Mouse (Mus musculus) lung, embryonic 15.5 days (tissue): Measurements from ENCODE around the gene Polr3h. TPM values are rescaled to one million over a fixed set of nuclear protein-coding genes. Genes with fewer than 3 reads are reported as not detected.
A peak's percentile ranks its signal among the peaks of the same experiment; 100 is the strongest.

Experiments used
- ATAC-seq: fragments of 200-750 bp; cut with Nextera tagmentation; 2 replicates; pipeline ENCODE4 v1.8.0; 2017; ENCODE audit warnings: moderate number of reproducible peaks, borderline replicate concordance; ENCODE audit not compliant: low FRiP score, low TSS enrichment; ENCODE audit errors: extremely low read depth
- H3K27ac ChIP-seq: fragments of 300-500 bp; sonication (generic); 2 replicates; pipeline ENCODE4 v1.5.1; 2015; ENCODE audit warnings: moderate library complexity, mild to moderate bottlenecking, inconsistent platforms
- H3K27me3 ChIP-seq: fragments of 300-500 bp; sonication (generic); 2 replicates; pipeline ENCODE4 v1.6.1; 2015; ENCODE audit warnings: inconsistent platforms
- H3K36me3 ChIP-seq: fragments of 300-500 bp; sonication (generic); 2 replicates; pipeline ENCODE4 v1.6.1; 2015; ENCODE audit warnings: inconsistent platforms
- H3K4me1 ChIP-seq: fragments of 300-500 bp; sonication (generic); 2 replicates; pipeline ENCODE4 v1.6.1; 2015; ENCODE audit warnings: inconsistent platforms
- H3K4me2 ChIP-seq: fragments of 300-500 bp; sonication (generic); 2 replicates; pipeline ENCODE4 v1.6.1; 2015; ENCODE audit warnings: inconsistent platforms, mild to moderate bottlenecking, moderate library complexity
- H3K4me3 ChIP-seq: fragments of 300-500 bp; sonication (generic); 2 replicates; pipeline ENCODE4 v1.5.1; 2015; ENCODE audit warnings: mild to moderate bottlenecking, inconsistent platforms
- H3K9ac ChIP-seq: fragments of 300-500 bp; sonication (generic); 2 replicates; pipeline ENCODE4 v1.6.1; 2015; ENCODE audit warnings: inconsistent platforms
- H3K9me3 ChIP-seq: fragments of 300-500 bp; sonication (generic); 2 replicates; pipeline ENCODE4 v1.6.1; 2016; ENCODE audit warnings: inconsistent platforms
- WGBS: fragments of 180-500 bp; shearing (Covaris S2); methylation state at CpG from one replicate; pipeline ENCODE4 v1.1.7; 2015; 5-methylcytosine and 5-hydroxymethylcytosine counted together
- polyA plus RNA-seq: library from polyadenylated mRNA; unstranded; fragments of >200 nt; fragmentation: Nextera tagmentation; extraction: Ambion mirVana; gene quantifications from 2 replicates; pipeline ENCODE4 v1.2.1, GENCODE M21; 2015

The Polr3h gene
- polyA plus RNA-seq, 1 experiment from 2014 or later = 80.1 TPM

- Histone ChIP-seq H3K36me3 (peaks cover 11% of the 10 kb centered on the region), H3K4me3 (no peak overlapping the region), H3K9me3 (no peaks in the 10 kb centered on the region), H3K4me1 (no peaks in the 10 kb centered on the region), H3K27me3 (no peaks in the 10 kb centered on the region), H3K4me2 (no peak overlapping the region), H3K9ac (no peak overlapping the region), H3K27ac (no peak overlapping the region)
- WGBS = 89% methylated on average over 3 of the region's 3 CpGs
- ATAC-seq = no peak
Measured at GRCm38 (mm10) chr15:81885418-81885934, 40.6 kb downstream of the Polr3h start.

GRCm38 (mm10) chr15:81882348-81882747, 43.7 kb downstream of the Polr3h start:
- WGBS = 95% methylated on average over 3 of the region's 3 CpGs
- Histone ChIP-seq H3K4me2 (no peak overlapping the region), H3K9ac (no peak overlapping the region), H3K9me3 (no peaks in the 10 kb centered on the region), H3K4me1 (no peaks in the 10 kb centered on the region), H3K4me3 (no peak overlapping the region), H3K27ac (no peak overlapping the region), H3K36me3 (0 out of 2 replicates have a peak, but pooled peaks cover 3% of the 10 kb centered on the region), H3K27me3 (no peaks in the 10 kb centered on the region)
- no peak for ATAC-seq

- no peak overlapping the region for H3K27ac ChIP-seq
- H3K9ac ChIP-seq = no peak overlapping the region
- no peak overlapping the region for H3K4me2 ChIP-seq
- WGBS = 72% methylated on average over 5 of the region's 5 CpGs
- H3K27me3 ChIP-seq = no peaks in the 10 kb centered on the region
- no peak for ATAC-seq
- no peak overlapping the region for H3K4me3 ChIP-seq
- H3K36me3 ChIP-seq = 0 out of 2 replicates have a peak, but pooled peaks cover 3% of the 10 kb centered on the region
- H3K9me3 ChIP-seq = no peaks in the 10 kb centered on the region
- no peaks in the 10 kb centered on the region for H3K4me1 ChIP-seq
Measured at GRCm38 (mm10) chr15:81879531-81880401, 46.3 kb downstream of the Polr3h start.

GRCm38 (mm10) chr15:81872262-81873136, 53.5 kb downstream of the Polr3h start, which contains the start of gene Aco2:
Gene Aco2 (plus strand): TSS chr15:81872309.
- H3K4me3 ChIP-seq = peak within 1 kb of the TSS; percentile 85
- 1% methylated on average over 53 of the region's 53 CpGs for WGBS

GRCm38 (mm10) chr15:81871604-81872261, 54.3 kb downstream of the Polr3h start, which contains the start of gene Phf5a:
Gene Phf5a (minus strand): TSS chr15:81871911.
- Histone ChIP-seq H3K4me3 (peak within 1 kb of the TSS; percentile 85), H3K9me3 (no peaks in the 10 kb centered on the region), H3K36me3 (peaks cover 41% of the 10 kb centered on the region), H3K4me2 (peak within 1 kb of the TSS; percentile 74), H3K27ac (peak within 1 kb of the TSS; percentile 97), H3K27me3 (no peaks in the 10 kb centered on the region), H3K4me1 (peaks cover 17% of the 10 kb centered on the region), H3K9ac (peak within 1 kb of the TSS; percentile 74)
- under 1% methylated on average over 30 of the region's 30 CpGs for WGBS
- peak; percentile 92 for ATAC-seq

More at GRCm38 (mm10) chr15:81872262-81873136, 53.5 kb downstream of the Polr3h start, which contains the start of gene Aco2:
- Histone ChIP-seq H3K9ac (peak within 1 kb of the TSS; percentile 74), H3K27me3 (no peaks in the 10 kb centered on the region), H3K36me3 (peaks cover 33% of the 10 kb centered on the region), H3K9me3 (no peaks in the 10 kb centered on the region), H3K27ac (peak within 1 kb of the TSS; percentile 97), H3K4me2 (peak within 1 kb of the TSS; percentile 74), H3K4me1 (peaks cover 17% of the 10 kb centered on the region)
- ATAC-seq = peak; percentile 90

- Histone ChIP-seq H3K36me3 (peaks cover 59% of the 10 kb centered on the region), H3K4me2 (no peak overlapping the region), H3K9me3 (no peaks in the 10 kb centered on the region), H3K27me3 (no peaks in the 10 kb centered on the region), H3K9ac (no peak overlapping the region), H3K4me1 (peaks cover 17% of the 10 kb centered on the region), H3K4me3 (no peak overlapping the region), H3K27ac (no peak overlapping the region)
- ATAC-seq = no peak
- 95% methylated on average over 5 of the region's 5 CpGs for WGBS
Measured at GRCm38 (mm10) chr15:81869985-81870384, 56.1 kb downstream of the Polr3h start.

GRCm38 (mm10) chr15:81864238-81864637, 61.8 kb downstream of the Polr3h start:
- WGBS = 91% methylated on average over 7 of the region's 7 CpGs
- H3K36me3 ChIP-seq = peaks cover 56% of the 10 kb centered on the region

GRCm38 (mm10) chr15:81860471-81861135, 65.4 kb downstream of the Polr3h start:
- H3K36me3 ChIP-seq = peaks cover 20% of the 10 kb centered on the region
- WGBS = 32% methylated on average over 8 of the region's 8 CpGs
- 0 out of 2 replicates have a peak overlapping the region, but pooled peaks have one; percentile 14 for H3K9ac ChIP-seq

More at GRCm38 (mm10) chr15:81864238-81864637, 61.8 kb downstream of the Polr3h start:
- Histone ChIP-seq H3K4me3 (no peak overlapping the region), H3K9ac (no peak overlapping the region), H3K27me3 (no peaks in the 10 kb centered on the region), H3K27ac (no peak overlapping the region), H3K4me2 (no peak overlapping the region), H3K4me1 (peaks cover 11% of the 10 kb centered on the region), H3K9me3 (no peaks in the 10 kb centered on the region)
- no peak for ATAC-seq

GRCm38 (mm10) chr15:81859330-81860255, 66.4 kb downstream of the Polr3h start:
- peaks cover 11% of the 10 kb centered on the region for H3K36me3 ChIP-seq
- H3K4me3 ChIP-seq = peak overlapping the region; percentile 76
- no peaks in the 10 kb centered on the region for H3K9me3 ChIP-seq
- H3K27ac ChIP-seq = peak overlapping the region; percentile 98
- peak; percentile 85 for ATAC-seq
- peaks cover 25% of the 10 kb centered on the region for H3K4me1 ChIP-seq
- no peaks in the 10 kb centered on the region for H3K27me3 ChIP-seq
- peak overlapping the region; percentile 86 for H3K4me2 ChIP-seq
- WGBS = under 1% methylated on average over 39 of the region's 39 CpGs
- peak overlapping the region; percentile 87 for H3K9ac ChIP-seq

More at GRCm38 (mm10) chr15:81860471-81861135, 65.4 kb downstream of the Polr3h start:
- H3K4me1 ChIP-seq = peaks cover 20% of the 10 kb centered on the region
- peak overlapping the region; percentile 76 for H3K4me3 ChIP-seq
- H3K9me3 ChIP-seq = no peaks in the 10 kb centered on the region
- no peak for ATAC-seq
- peak overlapping the region; percentile 86 for H3K4me2 ChIP-seq
- no peaks in the 10 kb centered on the region for H3K27me3 ChIP-seq
- H3K27ac ChIP-seq = peak overlapping the region; percentile 93
